Mouse (Mus musculus): ENCODE data around the gene Olfr922. TPM values are rescaled to one million over a fixed set of nuclear protein-coding genes. Genes with fewer than 3 reads are reported as not detected.

Gene Olfr922
- not detected in 2 replicates for polyA plus RNA-seq (2015; fragmentation: Nextera tagmentation; extraction: Ambion mirVana)

- no peak for TF ChIP-seq CTCF (IDR thresholded peaks at IDR 0.05)
- TF ChIP-seq EP300 (IDR thresholded peaks at IDR 0.05): no peak
- H3K9ac ChIP-seq (replicated peaks; ENCODE audit: low read depth): no peak within 1 kb of the TSS
- H3K9me3 ChIP-seq (ENCODE audit: low read length): no peaks in the 10 kb centered on the region
- H3K4me3 ChIP-seq (ENCODE audit: low read depth, low read length): no peak within 1 kb of the TSS
- no peak within 1 kb of the TSS for H3K4me2 ChIP-seq (replicated peaks; ENCODE audit: low read depth, low read length)
- H3K36me3 ChIP-seq (ENCODE audit: insufficient read depth, low read length): no peaks in the 10 kb centered on the region
- H3K4me1 ChIP-seq (ENCODE audit: insufficient read depth, low read depth, low read length): no peaks in the 10 kb centered on the region
- H3K27me3 ChIP-seq (replicated peaks; ENCODE audit: insufficient read depth, low read length): no peaks in the 10 kb centered on the region
- WGBS: 51% methylated on average over 2 of the region's 2 CpGs
- ATAC-seq (no peak), DNase-seq (ENCODE audit: low spot score) (no peak)
- H3K27ac ChIP-seq (ENCODE audit: low read length): no peak within 1 kb of the TSS
Measured at GRCm38 (mm10) chr9:38814314-38814713, at the start of gene Olfr922. Olfr922 (plus strand) TSS chr9:38814614.

GRCm38 (mm10) chr9:38772768-38773167, 41.6 kb upstream of the Olfr922 start, which contains the start of gene Olfr921:
Olfr921 (plus strand) TSS chr9:38773068.
- no peak within 1 kb of the TSS for H3K9ac ChIP-seq (replicated peaks; ENCODE audit: low read depth)
- no peak within 1 kb of the TSS for H3K4me3 ChIP-seq (ENCODE audit: low read depth, low read length)
- no peak within 1 kb of the TSS for H3K27ac ChIP-seq (ENCODE audit: low read length)
- no peaks in the 10 kb centered on the region for H3K9me3 ChIP-seq (ENCODE audit: low read length)
- no peaks in the 10 kb centered on the region for H3K36me3 ChIP-seq (ENCODE audit: insufficient read depth, low read length)
- no peak for TF ChIP-seq CTCF (IDR thresholded peaks at IDR 0.05)
- no peak for TF ChIP-seq EP300 (IDR thresholded peaks at IDR 0.05)
- H3K4me1 ChIP-seq (ENCODE audit: insufficient read depth, low read depth, low read length): no peaks in the 10 kb centered on the region
- ATAC-seq (no peak), DNase-seq (ENCODE audit: low spot score) (no peak)
- H3K4me2 ChIP-seq (replicated peaks; ENCODE audit: low read depth, low read length): no peak within 1 kb of the TSS
- H3K27me3 ChIP-seq (replicated peaks; ENCODE audit: insufficient read depth, low read length): no peaks in the 10 kb centered on the region

GRCm38 (mm10) chr9:38792689-38793088, 21.7 kb upstream of the Olfr922 start:
- Histone ChIP-seq H3K27ac (ENCODE audit: low read length) (no peak overlapping the region), H3K9me3 (ENCODE audit: low read length) (no peaks in the 10 kb centered on the region), H3K9ac (replicated peaks; ENCODE audit: low read depth) (no peak overlapping the region), H3K4me3 (ENCODE audit: low read depth, low read length) (no peak overlapping the region), H3K36me3 (ENCODE audit: insufficient read depth, low read length) (no peaks in the 10 kb centered on the region), H3K27me3 (replicated peaks; ENCODE audit: insufficient read depth, low read length) (no peaks in the 10 kb centered on the region), H3K4me2 (replicated peaks; ENCODE audit: low read depth, low read length) (no peak overlapping the region), H3K4me1 (ENCODE audit: insufficient read depth, low read depth, low read length) (no peaks in the 10 kb centered on the region)
- no peak for TF ChIP-seq EP300 (IDR thresholded peaks at IDR 0.05)
- TF ChIP-seq CTCF (IDR thresholded peaks at IDR 0.05): no peak
- DNase-seq (ENCODE audit: low spot score) (no peak), ATAC-seq (no peak)
- 87% methylated on average over 2 of the region's 2 CpGs for WGBS

GRCm38 (mm10) chr9:38805696-38806095, 8.7 kb upstream of the Olfr922 start:
- TF ChIP-seq EP300 (IDR thresholded peaks at IDR 0.05) (no peak), CTCF (IDR thresholded peaks at IDR 0.05) (no peak)
- Histone ChIP-seq H3K4me3 (ENCODE audit: low read depth, low read length) (no peak overlapping the region), H3K9me3 (ENCODE audit: low read length) (no peaks in the 10 kb centered on the region), H3K36me3 (ENCODE audit: insufficient read depth, low read length) (no peaks in the 10 kb centered on the region), H3K4me2 (replicated peaks; ENCODE audit: low read depth, low read length) (no peak overlapping the region), H3K27me3 (replicated peaks; ENCODE audit: insufficient read depth, low read length) (no peaks in the 10 kb centered on the region), H3K27ac (ENCODE audit: low read length) (no peak overlapping the region), H3K9ac (replicated peaks; ENCODE audit: low read depth) (no peak overlapping the region), H3K4me1 (ENCODE audit: insufficient read depth, low read depth, low read length) (no peaks in the 10 kb centered on the region)
- ATAC-seq (no peak), DNase-seq (ENCODE audit: low spot score) (no peak)

GRCm38 (mm10) chr9:38815458-38815986, 1.1 kb downstream of the Olfr922 start:
- ATAC-seq: no peak
- Histone ChIP-seq H3K4me1 (ENCODE audit: insufficient read depth, low read depth, low read length) (no peaks in the 10 kb centered on the region), H3K27ac (ENCODE audit: low read length) (no peak overlapping the region), H3K27me3 (replicated peaks; ENCODE audit: insufficient read depth, low read length) (no peaks in the 10 kb centered on the region), H3K4me3 (ENCODE audit: low read depth, low read length) (no peak overlapping the region), H3K4me2 (replicated peaks; ENCODE audit: low read depth, low read length) (no peak overlapping the region), H3K36me3 (ENCODE audit: insufficient read depth, low read length) (no peaks in the 10 kb centered on the region), H3K9ac (replicated peaks; ENCODE audit: low read depth) (no peak overlapping the region), H3K9me3 (ENCODE audit: low read length) (no peaks in the 10 kb centered on the region)
- DNase-seq (ENCODE audit: low spot score): no peak
- TF ChIP-seq EP300 (IDR thresholded peaks at IDR 0.05): no peak
- TF ChIP-seq CTCF (IDR thresholded peaks at IDR 0.05): no peak
- WGBS: 63% methylated on average over 1 of the region's 1 CpGs

GRCm38 (mm10) chr9:38826245-38826644, 11.8 kb downstream of the Olfr922 start, which contains the start of gene Olfr923:
Olfr923 (plus strand) TSS chr9:38826545.
- Histone ChIP-seq H3K4me3 (ENCODE audit: low read depth, low read length) (no peak within 1 kb of the TSS), H3K9me3 (ENCODE audit: low read length) (no peaks in the 10 kb centered on the region), H3K27ac (ENCODE audit: low read length) (no peak within 1 kb of the TSS), H3K4me2 (replicated peaks; ENCODE audit: low read depth, low read length) (no peak within 1 kb of the TSS), H3K9ac (replicated peaks; ENCODE audit: low read depth) (no peak within 1 kb of the TSS), H3K4me1 (ENCODE audit: insufficient read depth, low read depth, low read length) (no peaks in the 10 kb centered on the region), H3K27me3 (replicated peaks; ENCODE audit: insufficient read depth, low read length) (no peaks in the 10 kb centered on the region), H3K36me3 (ENCODE audit: insufficient read depth, low read length) (no peaks in the 10 kb centered on the region)
- DNase-seq (ENCODE audit: low spot score) (no peak), ATAC-seq (no peak)
- WGBS: 88% methylated on average over 1 of the region's 1 CpGs
- TF ChIP-seq EP300 (IDR thresholded peaks at IDR 0.05): no peak
- no peak for TF ChIP-seq CTCF (IDR thresholded peaks at IDR 0.05)

GRCm38 (mm10) chr9:38833027-38833426, 18.6 kb downstream of the Olfr922 start:
- H3K4me3 ChIP-seq (ENCODE audit: low read depth, low read length): no peak overlapping the region
- ATAC-seq (no peak), DNase-seq (ENCODE audit: low spot score) (no peak)
- 84% methylated on average over 2 of the region's 2 CpGs for WGBS
- H3K36me3 ChIP-seq (ENCODE audit: insufficient read depth, low read length): no peaks in the 10 kb centered on the region
- H3K9ac ChIP-seq (replicated peaks; ENCODE audit: low read depth): no peak overlapping the region
- no peaks in the 10 kb centered on the region for H3K27me3 ChIP-seq (replicated peaks; ENCODE audit: insufficient read depth, low read length)
- no peak for TF ChIP-seq EP300 (IDR thresholded peaks at IDR 0.05)
- no peak for TF ChIP-seq CTCF (IDR thresholded peaks at IDR 0.05)
- H3K27ac ChIP-seq (ENCODE audit: low read length): no peak overlapping the region
- no peaks in the 10 kb centered on the region for H3K4me1 ChIP-seq (ENCODE audit: insufficient read depth, low read depth, low read length)
- no peak overlapping the region for H3K4me2 ChIP-seq (replicated peaks; ENCODE audit: low read depth, low read length)
- H3K9me3 ChIP-seq (ENCODE audit: low read length): no peaks in the 10 kb centered on the region

Measured in lung, postnatal 0 days (tissue).